Mouse (Mus musculus): Measurements from ENCODE around the gene Ccnl1. TPM values are rescaled to one million over a fixed set of nuclear protein-coding genes. Genes with fewer than 3 reads are reported as not detected.

Gene Ccnl1
- polyA plus RNA-seq, 1 experiment from 2014 or later, result 120 TPM

DNA sequence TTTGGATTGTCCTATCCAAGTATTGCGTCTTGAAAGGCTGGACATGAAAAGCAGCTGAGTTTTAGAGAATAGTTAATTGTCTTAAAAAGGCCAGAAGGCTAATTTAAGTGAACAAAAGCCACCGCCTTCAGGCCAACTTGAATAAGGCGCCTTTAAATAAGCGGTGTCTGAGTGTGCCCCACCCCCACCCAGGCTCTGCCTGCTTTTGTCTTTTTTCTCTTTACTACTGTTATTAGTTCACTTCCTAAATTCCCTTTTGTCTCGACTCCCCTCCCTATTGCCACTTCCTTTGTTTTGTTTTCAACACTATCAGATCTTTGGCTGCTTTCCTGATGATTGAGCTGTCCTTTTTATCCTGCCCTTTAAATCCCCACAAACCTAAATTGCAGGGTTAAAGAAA, 17.3 kb upstream of the Ccnl1 start:
- H3K27me3 ChIP-seq, result no peaks in the 10 kb centered on the region
- ATAC-seq (ENCODE audit: low FRiP score, low read depth), result no peak
- H3K27ac ChIP-seq, result peak overlapping the region; percentile 97
- H3K36me3 ChIP-seq, result no peaks in the 10 kb centered on the region
- H3K4me2 ChIP-seq (replicated peaks), result peak overlapping the region; percentile 69
- 5% methylated on average over 5 of the region's 5 CpGs for WGBS
- H3K9ac ChIP-seq, result peak overlapping the region; percentile 67; the same call in 1 of the 2 replicates
- no peaks in the 10 kb centered on the region for H3K9me3 ChIP-seq
- H3K4me3 ChIP-seq, result peak overlapping the region; percentile 65
- H3K4me1 ChIP-seq, result peaks cover 12% of the 10 kb centered on the region; the same call in 1 of the 2 replicates

DNA sequence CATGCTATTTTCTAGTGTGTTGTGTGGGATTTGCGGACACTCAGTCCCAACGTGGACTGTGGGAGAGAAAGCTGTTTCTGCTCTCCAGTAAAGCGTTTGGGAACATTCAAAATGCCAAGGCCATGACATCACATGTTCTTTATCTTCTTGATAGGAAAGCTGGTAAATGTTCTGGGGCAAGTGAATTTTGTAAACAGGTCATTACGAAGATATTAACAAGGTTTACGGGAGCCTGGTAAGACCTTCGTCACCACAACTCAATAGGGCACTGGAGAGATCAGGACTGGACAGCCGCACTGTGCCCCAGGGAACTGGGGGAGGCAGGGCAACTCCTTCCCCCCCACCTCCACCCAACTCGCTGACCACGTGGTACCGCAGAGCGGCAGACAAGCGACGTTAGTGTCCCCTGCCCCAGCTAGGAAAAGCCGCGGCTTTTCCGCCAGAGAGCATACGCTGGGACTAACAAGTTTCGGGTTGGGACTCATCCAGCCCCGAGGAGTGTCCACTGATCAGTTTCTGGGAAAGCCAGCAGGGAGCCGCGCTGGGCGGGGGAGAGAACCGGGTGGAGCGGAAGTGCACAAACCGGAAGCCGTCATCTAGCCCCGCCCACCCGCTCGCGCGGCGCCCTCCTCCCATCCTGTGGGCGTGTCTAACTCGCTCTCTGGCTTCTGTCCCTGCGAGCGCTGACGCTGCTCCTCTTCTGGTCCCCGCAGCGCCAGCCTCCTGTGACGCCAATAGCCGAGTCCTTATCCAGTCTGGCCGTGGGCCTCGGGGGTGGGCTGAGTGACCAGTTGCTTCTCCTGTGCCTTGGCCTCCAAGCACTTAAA, 16.4 kb upstream of the Ccnl1 start:
- ATAC-seq (ENCODE audit: low FRiP score, low read depth), result peak; percentile 93
- Histone ChIP-seq H3K36me3 (no peaks in the 10 kb centered on the region), H3K4me1 (peaks cover 12% of the 10 kb centered on the region; the same call in 1 of the 2 replicates), H3K9ac (peak overlapping the region; percentile 79), H3K9me3 (no peaks in the 10 kb centered on the region), H3K27ac (peak overlapping the region; percentile 97), H3K27me3 (no peaks in the 10 kb centered on the region), H3K4me2 (replicated peaks) (peak overlapping the region; percentile 69), H3K4me3 (peak overlapping the region; percentile 65)
- WGBS, result under 1% methylated on average over 43 of the region's 43 CpGs

DNA sequence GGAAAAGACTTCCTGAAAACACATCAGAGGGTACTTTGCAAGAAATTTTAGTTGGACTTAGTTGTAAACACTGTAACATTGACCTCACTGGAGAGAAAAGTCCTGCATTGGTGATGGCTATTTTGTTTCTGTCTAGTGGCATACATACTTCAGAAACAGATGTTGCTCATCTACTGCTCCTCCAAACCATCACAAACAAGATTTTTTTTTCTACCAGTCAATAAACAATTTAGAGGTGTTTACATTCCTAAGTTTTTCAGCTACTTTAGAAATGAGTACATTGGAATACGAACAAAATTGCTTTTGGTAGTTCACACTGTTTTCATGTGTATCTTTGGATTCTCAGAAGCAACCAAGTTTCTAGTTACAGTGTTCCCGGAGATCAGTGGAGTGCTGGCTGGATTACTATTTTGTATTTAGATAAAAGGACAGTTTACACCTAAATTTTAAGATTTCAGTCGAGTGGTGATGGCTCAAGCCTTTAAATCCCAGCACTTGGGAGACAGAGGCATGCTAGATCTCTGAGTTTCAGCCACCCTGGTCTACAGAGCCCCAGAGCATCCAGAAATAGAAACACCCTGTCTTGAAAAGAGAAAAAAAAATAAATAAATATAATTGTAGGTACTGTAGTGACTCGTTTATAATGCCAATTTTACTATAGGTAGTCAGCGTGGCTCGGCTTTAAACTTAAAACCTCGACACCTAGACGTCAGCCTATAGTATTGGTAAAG, 15.6 kb upstream of the Ccnl1 start:
- Histone ChIP-seq H3K36me3 (no peaks in the 10 kb centered on the region), H3K27ac (peak overlapping the region; percentile 97), H3K9me3 (no peaks in the 10 kb centered on the region), H3K27me3 (no peaks in the 10 kb centered on the region), H3K4me3 (peak overlapping the region; percentile 65), H3K4me1 (peaks cover 12% of the 10 kb centered on the region; the same call in 1 of the 2 replicates), H3K4me2 (replicated peaks) (peak overlapping the region; percentile 69), H3K9ac (peak overlapping the region; percentile 79)
- no peak for ATAC-seq (ENCODE audit: low FRiP score, low read depth)
- WGBS, result 37% methylated on average over 8 of the region's 8 CpGs

DNA sequence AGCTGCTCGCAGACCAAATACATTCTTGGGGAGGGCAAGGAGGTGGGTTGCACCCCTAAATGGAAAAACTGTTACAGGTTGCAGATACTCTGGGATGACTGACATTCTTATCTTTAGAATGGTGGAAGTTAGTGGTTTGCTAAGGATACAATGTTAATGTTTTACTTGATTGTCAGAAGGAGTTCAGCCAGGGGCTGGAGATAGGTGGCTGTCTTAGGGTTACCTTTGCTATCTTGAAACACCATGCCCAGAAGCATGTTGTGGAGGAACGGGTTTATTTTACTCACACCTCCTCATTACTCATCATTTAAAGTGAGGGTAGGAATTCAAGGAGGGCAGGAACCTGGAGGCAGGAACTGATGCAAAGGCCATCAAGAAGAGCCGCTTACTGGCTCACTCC, 11.1 kb upstream of the Ccnl1 start:
- no peak overlapping the region for H3K27ac ChIP-seq
- H3K9me3 ChIP-seq, result no peaks in the 10 kb centered on the region
- no peak overlapping the region for H3K9ac ChIP-seq
- H3K4me1 ChIP-seq, result peaks cover 7% of the 10 kb centered on the region; the same call in 1 of the 2 replicates
- H3K27me3 ChIP-seq, result no peaks in the 10 kb centered on the region
- H3K4me2 ChIP-seq (replicated peaks), result no peak overlapping the region
- no peaks in the 10 kb centered on the region for H3K36me3 ChIP-seq
- WGBS, result 85% methylated on average over 3 of the region's 3 CpGs
- ATAC-seq (ENCODE audit: low FRiP score, low read depth), result no peak
- H3K4me3 ChIP-seq, result no peak overlapping the region

DNA sequence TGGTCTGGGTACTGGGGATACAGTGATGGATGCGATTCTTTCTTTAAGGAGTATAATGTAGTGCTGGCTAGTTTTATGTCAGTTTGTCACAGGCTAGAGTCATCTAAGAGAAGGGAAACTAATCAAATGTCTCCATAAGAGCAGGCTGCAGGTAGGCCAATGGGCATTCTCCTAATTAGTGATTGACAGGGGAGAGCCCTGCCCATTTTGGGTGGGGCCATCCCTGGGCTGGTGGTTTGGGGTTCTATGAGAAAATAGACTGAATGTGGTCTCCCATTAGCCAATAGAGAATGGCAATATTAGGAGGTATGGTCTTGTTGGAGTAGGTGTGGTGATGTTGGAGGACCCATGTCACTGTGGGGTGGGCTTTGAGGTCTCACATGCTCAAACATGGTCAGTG, 8.3 kb upstream of the Ccnl1 start:
- no peak for ATAC-seq (ENCODE audit: low FRiP score, low read depth)
- WGBS, result 92% methylated on average over 1 of the region's 1 CpGs

DNA sequence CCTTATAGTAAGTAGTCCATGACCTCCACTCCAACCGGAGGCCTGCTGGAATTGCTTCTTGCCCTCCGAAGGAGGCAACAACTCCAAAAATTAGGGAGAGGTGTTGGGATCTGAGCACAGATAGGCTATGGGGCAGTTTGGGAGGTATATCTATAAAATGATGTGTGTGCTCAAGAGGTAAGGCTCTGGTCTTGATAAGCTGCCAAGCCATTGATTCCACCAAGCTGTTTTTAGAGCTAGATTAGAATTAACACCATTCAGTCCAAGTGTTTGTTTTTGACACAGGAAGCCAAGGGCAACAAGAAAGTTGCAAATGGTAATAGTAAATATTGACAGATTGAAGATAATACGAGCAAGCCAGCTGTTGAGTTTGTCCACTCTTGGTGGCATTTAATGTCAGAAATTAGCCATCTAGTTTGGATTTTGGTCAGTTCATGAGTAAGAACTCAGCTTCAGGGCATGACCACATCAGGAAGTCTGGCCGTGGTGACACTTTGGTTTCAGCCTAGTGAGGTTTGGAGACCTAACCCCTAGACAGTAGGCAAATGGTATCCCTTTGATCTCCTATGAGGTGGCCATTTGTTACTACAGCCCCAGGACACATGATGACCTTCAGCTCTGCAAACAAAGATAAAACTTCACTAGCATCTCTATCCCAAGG, 4.4 kb upstream of the Ccnl1 start:
- ATAC-seq (ENCODE audit: low FRiP score, low read depth), result no peak
- 0 out of 2 replicates have a peak, but pooled peaks cover 10% of the 10 kb centered on the region for H3K4me1 ChIP-seq
- no peaks in the 10 kb centered on the region for H3K9me3 ChIP-seq
- H3K27ac ChIP-seq, result no peak overlapping the region
- H3K9ac ChIP-seq, result no peak overlapping the region
- H3K4me2 ChIP-seq (replicated peaks), result no peak overlapping the region
- H3K27me3 ChIP-seq, result no peaks in the 10 kb centered on the region
- no peak overlapping the region for H3K4me3 ChIP-seq
- no peaks in the 10 kb centered on the region for H3K36me3 ChIP-seq
- 67% methylated on average over 4 of the region's 4 CpGs for WGBS

More for the DNA sequence above, 8.3 kb upstream of the Ccnl1 start:
- no peak overlapping the region for H3K27ac ChIP-seq
- H3K9me3 ChIP-seq, result no peaks in the 10 kb centered on the region
- no peaks in the 10 kb centered on the region for H3K36me3 ChIP-seq
- H3K27me3 ChIP-seq, result no peaks in the 10 kb centered on the region
- no peak overlapping the region for H3K9ac ChIP-seq
- no peaks in the 10 kb centered on the region for H3K4me1 ChIP-seq
- no peak overlapping the region for H3K4me2 ChIP-seq (replicated peaks)
- no peak overlapping the region for H3K4me3 ChIP-seq

DNA sequence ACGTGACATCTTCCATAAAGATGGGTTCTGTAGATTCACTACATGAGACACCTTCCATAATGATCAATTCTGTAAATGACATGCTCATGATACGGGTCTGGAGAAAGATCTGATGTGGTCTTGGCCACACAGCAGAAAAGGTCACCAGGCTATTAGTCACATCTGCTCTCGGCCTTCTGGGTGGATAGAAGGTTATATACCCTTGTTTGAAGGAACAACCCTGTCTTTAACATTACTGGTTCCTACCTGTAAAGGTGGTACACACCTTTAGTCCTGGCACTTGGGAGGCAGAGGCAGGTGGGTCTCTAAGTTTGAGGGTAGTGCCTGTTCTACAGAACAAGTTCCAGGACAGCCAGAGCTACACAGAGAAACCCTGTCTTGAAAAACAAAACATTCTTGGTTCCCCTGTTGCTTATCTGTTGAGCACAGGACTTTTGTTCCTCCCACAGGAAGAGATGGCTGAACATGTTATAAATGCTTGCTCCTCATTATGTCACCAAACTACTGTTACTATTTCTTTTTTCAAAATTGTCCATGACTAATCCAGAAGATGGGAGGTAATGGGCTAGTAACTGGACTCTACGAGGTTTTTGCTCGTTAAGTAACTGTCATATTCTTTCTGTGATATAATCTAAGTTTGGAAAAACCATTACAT, 2.4 kb upstream of the Ccnl1 start:
- Histone ChIP-seq H3K27me3 (no peaks in the 10 kb centered on the region), H3K27ac (no peak overlapping the region), H3K4me1 (peaks cover 23% of the 10 kb centered on the region), H3K4me3 (no peak overlapping the region), H3K9ac (no peak overlapping the region), H3K4me2 (replicated peaks) (no peak overlapping the region), H3K36me3 (peaks cover 11% of the 10 kb centered on the region), H3K9me3 (no peaks in the 10 kb centered on the region)
- WGBS, result 90% methylated on average over 5 of the region's 5 CpGs
- ATAC-seq (ENCODE audit: low FRiP score, low read depth), result no peak

DNA sequence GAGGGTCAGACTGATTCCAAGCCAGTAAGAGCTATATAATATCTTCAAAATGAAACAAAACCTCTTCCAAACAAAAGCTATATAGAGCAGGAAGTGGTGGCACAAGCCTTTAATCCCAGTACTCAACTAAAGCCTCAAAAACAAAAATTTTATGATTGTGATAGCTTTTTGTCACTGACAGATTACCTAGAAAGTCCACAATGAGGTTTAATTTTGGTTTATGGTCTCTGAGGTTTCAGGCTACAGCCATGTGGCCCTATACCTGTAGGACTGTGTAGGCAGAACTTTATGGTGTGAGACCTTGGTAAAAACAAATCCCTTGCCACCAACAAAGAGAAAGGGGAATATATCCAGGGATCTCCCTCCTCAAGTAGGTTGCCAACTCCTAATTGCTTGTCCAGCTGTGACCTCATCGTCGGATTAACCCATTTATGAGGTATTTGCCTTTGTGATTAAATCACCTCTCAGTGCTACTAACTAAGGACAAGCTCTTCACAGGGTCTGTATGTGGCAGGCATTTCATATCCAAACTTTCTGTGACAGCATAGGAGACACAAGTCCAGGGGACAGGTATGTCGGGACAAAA, 1.5 kb upstream of the Ccnl1 start:
- Histone ChIP-seq H3K4me3 (peak overlapping the region; percentile 98), H3K36me3 (peaks cover 14% of the 10 kb centered on the region), H3K9me3 (no peaks in the 10 kb centered on the region), H3K27ac (no peak overlapping the region), H3K9ac (peak overlapping the region; percentile 99; the same call in 1 of the 2 replicates), H3K4me1 (peaks cover 26% of the 10 kb centered on the region), H3K27me3 (no peaks in the 10 kb centered on the region), H3K4me2 (replicated peaks) (peak overlapping the region; percentile 90)
- ATAC-seq (ENCODE audit: low FRiP score, low read depth), result no peak
- 64% methylated on average over 3 of the region's 3 CpGs for WGBS

DNA sequence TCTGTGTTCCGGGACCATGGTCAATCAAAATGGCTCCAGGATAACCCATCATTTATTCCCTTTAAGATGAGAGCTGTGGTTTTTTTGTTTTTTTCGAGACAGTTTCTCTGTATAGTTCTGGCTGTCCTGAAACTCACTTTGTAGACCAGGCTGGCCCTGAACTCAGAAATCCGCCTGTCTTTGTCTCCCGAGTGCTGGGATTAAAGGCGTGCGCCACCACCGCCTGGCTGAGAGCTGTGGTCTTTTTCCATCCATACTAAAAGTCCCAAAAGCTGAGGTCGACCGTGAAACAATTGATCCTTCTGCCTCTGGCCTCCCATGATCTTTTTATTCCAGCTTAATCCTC, 764 bp upstream of the Ccnl1 start:
- H3K36me3 ChIP-seq, result peaks cover 14% of the 10 kb centered on the region
- peaks cover 31% of the 10 kb centered on the region for H3K4me1 ChIP-seq
- 9% methylated on average over 9 of the region's 9 CpGs for WGBS
- H3K27me3 ChIP-seq, result no peaks in the 10 kb centered on the region
- H3K27ac ChIP-seq, result peak overlapping the region; percentile 100
- peak overlapping the region; percentile 99 for H3K9ac ChIP-seq
- ATAC-seq (ENCODE audit: low FRiP score, low read depth), result no peak
- no peaks in the 10 kb centered on the region for H3K9me3 ChIP-seq
- peak overlapping the region; percentile 98 for H3K4me3 ChIP-seq
- peak overlapping the region; percentile 90 for H3K4me2 ChIP-seq (replicated peaks)

DNA sequence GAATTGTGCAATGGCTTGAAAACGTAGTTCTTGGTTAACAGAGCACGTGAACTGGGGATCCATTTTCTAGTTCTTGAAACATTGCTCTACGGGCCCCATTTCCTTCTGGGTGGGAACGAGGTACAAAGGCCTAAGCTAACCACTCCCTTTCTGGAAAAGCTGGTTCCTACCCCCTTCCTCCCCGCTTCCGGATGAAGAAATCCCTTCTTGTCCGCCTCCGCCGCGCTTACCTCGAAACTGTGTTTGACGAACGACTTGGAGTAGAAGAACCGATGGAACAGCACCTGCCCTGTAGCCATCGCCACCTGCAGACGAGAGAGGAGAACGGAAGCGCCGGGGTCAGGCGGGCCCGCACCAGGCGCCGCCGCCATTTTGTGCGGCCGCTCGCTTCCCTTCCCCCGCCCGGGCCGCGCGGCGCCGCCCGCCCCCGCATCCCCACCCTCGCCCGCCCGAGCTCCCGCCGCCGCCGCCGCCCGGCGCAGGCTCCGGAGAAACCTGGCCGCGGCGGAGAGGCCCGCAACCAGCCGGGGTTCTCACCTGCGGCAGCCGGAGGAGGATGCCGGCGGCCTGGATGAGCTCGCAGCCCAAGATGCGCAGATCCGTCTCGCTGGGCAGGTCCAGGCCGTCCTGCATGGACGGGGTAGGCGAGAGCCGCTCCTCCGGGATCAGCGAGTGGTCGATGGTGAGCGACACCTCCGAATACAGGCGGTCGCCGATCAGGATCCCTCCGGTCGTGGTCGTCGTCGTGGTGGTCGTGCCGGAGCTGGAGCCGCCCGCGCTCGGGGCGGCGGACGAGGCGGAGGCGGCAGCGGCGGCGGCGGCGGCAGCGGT, 563 bp downstream of the Ccnl1 start:
- peak overlapping the region; percentile 90 for H3K4me2 ChIP-seq (replicated peaks)
- peaks cover 39% of the 10 kb centered on the region for H3K4me1 ChIP-seq
- peak overlapping the region; percentile 100 for H3K27ac ChIP-seq
- under 1% methylated on average over 88 of the region's 94 CpGs for WGBS
- peak overlapping the region; percentile 99 for H3K9ac ChIP-seq
- H3K9me3 ChIP-seq, result no peaks in the 10 kb centered on the region
- H3K4me3 ChIP-seq, result peak overlapping the region; percentile 98
- peak; percentile 76 for ATAC-seq (ENCODE audit: low FRiP score, low read depth)
- H3K36me3 ChIP-seq, result peaks cover 22% of the 10 kb centered on the region
- no peaks in the 10 kb centered on the region for H3K27me3 ChIP-seq

Measured in limb, embryonic 13.5 days (tissue).